Mouse (Mus musculus): ENCODE measurements around the gene Cfap44.

Gene Cfap44

GRCm38 (mm10) chr16:44494441-44495108 is 100.0 kb downstream of the Cfap44 start:
- no peak for DNase-seq (ENCODE audit: low spot score in 2 of 2)

GRCm38 (mm10) chr16:44496971-44497464 is 102.4 kb downstream of the Cfap44 start:
- DNase-seq (ENCODE audit: low spot score in 2 of 2) = no peak

GRCm38 (mm10) chr16:44498447-44498846 is 103.9 kb downstream of the Cfap44 start:
- no peak for DNase-seq (ENCODE audit: low spot score in 2 of 2)

- no peak for DNase-seq (ENCODE audit: low spot score in 2 of 2)
Observed at GRCm38 (mm10) chr16:44501783-44502182, 107.2 kb downstream of the Cfap44 start.

- no peak for DNase-seq (ENCODE audit: low spot score in 2 of 2)
Observed at GRCm38 (mm10) chr16:44502325-44502724, 107.7 kb downstream of the Cfap44 start.

- no peak for DNase-seq (ENCODE audit: low spot score in 2 of 2)
Observed at GRCm38 (mm10) chr16:44502895-44503575, 108.4 kb downstream of the Cfap44 start.

- no peak for DNase-seq (ENCODE audit: low spot score in 2 of 2)
Observed at GRCm38 (mm10) chr16:44505243-44505642, 110.6 kb downstream of the Cfap44 start.

- no peak for DNase-seq (ENCODE audit: low spot score in 2 of 2)
Observed at GRCm38 (mm10) chr16:44507027-44507929, 112.7 kb downstream of the Cfap44 start.

GRCm38 (mm10) chr16:44508025-44508424 is 113.4 kb downstream of the Cfap44 start:
- DNase-seq (ENCODE audit: low spot score in 2 of 2) = peak; percentile 27 to 58

- DNase-seq (ENCODE audit: low spot score in 2 of 2) = no peak
Observed at GRCm38 (mm10) chr16:44508772-44509171, 114.2 kb downstream of the Cfap44 start.

- DNase-seq (ENCODE audit: low spot score in 2 of 2) = no peak
Observed at GRCm38 (mm10) chr16:44509458-44510344, 115.1 kb downstream of the Cfap44 start.

GRCm38 (mm10) chr16:44510521-44511213 is 116.1 kb downstream of the Cfap44 start:
- DNase-seq (ENCODE audit: low spot score in 2 of 2) = no peak

- DNase-seq (ENCODE audit: low spot score in 2 of 2) = no peak
Observed at GRCm38 (mm10) chr16:44516498-44516897, 121.9 kb downstream of the Cfap44 start.

- DNase-seq (ENCODE audit: low spot score in 2 of 2) = no peak
Observed at GRCm38 (mm10) chr16:44523595-44523994, 129.0 kb downstream of the Cfap44 start.

- DNase-seq (ENCODE audit: low spot score in 2 of 2) = no peak
Observed at GRCm38 (mm10) chr16:44526044-44526443, 131.4 kb downstream of the Cfap44 start.

- no peak for DNase-seq (ENCODE audit: low spot score in 2 of 2)
Observed at GRCm38 (mm10) chr16:44526689-44527088, 132.1 kb downstream of the Cfap44 start.

- DNase-seq (ENCODE audit: low spot score in 2 of 2) = no peak
Observed at GRCm38 (mm10) chr16:44527218-44527905, 132.8 kb downstream of the Cfap44 start.

- DNase-seq (ENCODE audit: low spot score in 2 of 2) = no peak
Observed at GRCm38 (mm10) chr16:44528955-44529354, 134.4 kb downstream of the Cfap44 start.

GRCm38 (mm10) chr16:44529691-44530090 is 135.1 kb downstream of the Cfap44 start:
- DNase-seq (ENCODE audit: low spot score in 2 of 2) = no peak

GRCm38 (mm10) chr16:44530191-44530590 is 135.6 kb downstream of the Cfap44 start:
- no peak for DNase-seq (ENCODE audit: low spot score in 2 of 2)

Measured in natural killer cell, adult 2 months (primary cell).